Mouse (Mus musculus) spleen, adult 2 months (tissue): ENCODE measurements at regions not wholly inside any gene's neighbourhood (a gene's known extent, or its start where the extent isn't known, plus 50 kb on each side); places are given as distances from the start of the nearest gene placed in this dataset.

ENCODE experiments used
- CTCF ChIP-seq: fragments of 200-500 bp; IDR thresholded peaks from 2 replicates; pipeline ENCODE4 v1.5.1; 2011; ENCODE audit warnings: mild to moderate bottlenecking, inconsistent platforms; ENCODE audit not compliant: insufficient read depth, insufficient read length, insufficient replicate concordance; ENCODE audit errors: extremely low read depth
- POLR2A ChIP-seq: fragments of 200-500 bp; IDR thresholded peaks from 2 replicates; pipeline ENCODE4 v1.6.1; 2011; ENCODE audit warnings: low read depth, low read length, inconsistent platforms

DNA sequence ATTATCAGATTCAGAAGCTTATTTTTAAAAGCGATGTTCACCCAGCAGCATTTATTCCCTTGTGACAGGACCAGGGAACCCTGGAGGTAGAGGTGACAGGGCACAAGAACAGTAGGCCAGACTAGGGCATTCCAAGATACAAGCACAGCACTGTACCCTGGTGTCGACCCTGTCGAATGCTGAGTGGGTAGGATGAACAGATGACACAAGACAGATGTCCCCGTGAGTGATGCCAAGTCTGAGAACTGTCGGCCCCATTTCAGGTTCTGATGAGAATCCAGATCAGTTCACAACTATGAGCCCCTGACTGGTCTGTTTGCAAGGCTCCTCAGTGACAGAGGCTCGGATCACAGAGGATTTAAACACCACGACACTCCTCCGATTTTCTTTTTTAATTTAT, 581.7 kb downstream of the Zfp706 start:
- TF ChIP-seq CTCF (no peak), POLR2A (no peak)
